Mouse (Mus musculus) CH12.LX (cell line): ENCODE measurements around the gene Ifrd2. TPM values are rescaled to one million over a fixed set of nuclear protein-coding genes. Genes with fewer than 3 reads are reported as not detected.

Experiments
- DNase-seq: peaks from one replicate; pipeline ENCODE4 v3.0.0-alpha.2; 2013; ENCODE audit errors: extremely low read depth
- H3K27ac ChIP-seq: 2 replicates; pipeline ENCODE4 v1.5.1; 2012; ENCODE audit warnings: low read depth, mild to moderate bottlenecking, control low read depth, moderate library complexity; ENCODE audit not compliant: insufficient read depth
- H3K27me3 ChIP-seq: replicated peaks from 2 replicates; pipeline ENCODE3; 2012; ENCODE audit warnings: inconsistent platforms
- H3K36me3 ChIP-seq, 2 experiments: replicated peaks in 1 of 2; 2 replicates each; pipeline versions ENCODE3 to v1.6.1; 2012; ENCODE audit warnings: inconsistent platforms in 1 of 2, low read length in 1 of 2, mild to moderate bottlenecking in 1 of 2, mixed read lengths in 1 of 2, moderate library complexity in 1 of 2; ENCODE audit not compliant: control insufficient read depth in 1 of 2, insufficient read depth in 1 of 2
- H3K4me1 ChIP-seq, 2 experiments: 2 replicates each; pipeline ENCODE4 v1.6.1; 2012; ENCODE audit warnings: inconsistent platforms in 1 of 2, moderate library complexity in 1 of 2; ENCODE audit not compliant: insufficient read depth in 2 of 2, control insufficient read depth in 1 of 2
- H3K4me2 ChIP-seq: 2 replicates; pipeline ENCODE4 v1.6.1; 2012; ENCODE audit warnings: low read depth, mild to moderate bottlenecking, control low read depth; ENCODE audit not compliant: poor library complexity, insufficient read depth, severe bottlenecking
- H3K4me3 ChIP-seq, 3 experiments: fragments of 150-350 bp in 1 of 3; sonication (generic) in 1 of 3; replicated peaks in 1 of 3; 2 replicates each; pipeline versions ENCODE3 to v1.5.1; 2011 to 2012; ENCODE audit warnings: low read depth in 2 of 3, low read length in 2 of 3, mild to moderate bottlenecking in 2 of 3, moderate library complexity in 2 of 3, control low read depth in 1 of 3, improper control_type of control experiment in 1 of 3, inconsistent platforms in 1 of 3, mixed read lengths in 1 of 3; ENCODE audit not compliant: poor library complexity in 1 of 3
- H3K79me2 ChIP-seq: replicated peaks from 2 replicates; pipeline ENCODE4 v1.6.1; 2012; ENCODE audit warnings: mild to moderate bottlenecking, moderate library complexity; ENCODE audit not compliant: control insufficient read depth, poor library complexity, insufficient read depth, severe bottlenecking; ENCODE audit errors: extremely low read depth
- H3K9ac ChIP-seq: 2 replicates; pipeline ENCODE4 v1.6.1; 2012; ENCODE audit warnings: low read depth, mild to moderate bottlenecking, control low read depth, moderate library complexity; ENCODE audit not compliant: insufficient read depth
- H3K9me3 ChIP-seq: replicated peaks from 2 replicates; pipeline ENCODE3; 2012; ENCODE audit warnings: low read length, inconsistent platforms, mixed read lengths
- CHD1 ChIP-seq: IDR thresholded peaks from 2 replicates; pipeline ENCODE4 v1.6.1; 2012; ENCODE audit warnings: low read depth, low read length, improper control_type of control experiment, inconsistent platforms
- CHD2 ChIP-seq: IDR thresholded peaks from 2 replicates; pipeline ENCODE4 v1.6.1; 2011; ENCODE audit warnings: low read length, improper control_type of control experiment
- CTCF ChIP-seq, 2 experiments: IDR thresholded peaks in 1 of 2; conservative IDR thresholded peaks in 1 of 2; 2 replicates each; pipeline ENCODE4 v1.5.1; 2011 to 2012; ENCODE audit warnings: low read depth in 2 of 2, low read length in 2 of 2, improper control_type of control experiment in 1 of 2, inconsistent platforms in 1 of 2, mild to moderate bottlenecking in 1 of 2, moderate library complexity in 1 of 2
- ELF1 ChIP-seq: IDR thresholded peaks from 2 replicates; pipeline ENCODE4 v1.6.1; 2014; ENCODE audit warnings: low read depth, mild to moderate bottlenecking, inconsistent platforms, low read length, improper control_type of control experiment
- ETS1 ChIP-seq: conservative IDR thresholded peaks from 2 replicates; pipeline ENCODE4 v1.6.1; 2012; ENCODE audit warnings: low read depth, mild to moderate bottlenecking, inconsistent platforms, low read length, improper control_type of control experiment, moderate library complexity
- IRF4 ChIP-seq: IDR thresholded peaks from 2 replicates; pipeline ENCODE4 v1.6.1; 2014; ENCODE audit warnings: low read depth, mild to moderate bottlenecking, inconsistent platforms, low read length, improper control_type of control experiment
- JUND ChIP-seq: conservative IDR thresholded peaks from 2 replicates; pipeline ENCODE4 v1.6.1; 2011; ENCODE audit warnings: low read depth, low read length, improper control_type of control experiment
- KAT2A ChIP-seq: IDR thresholded peaks from 2 replicates; pipeline ENCODE4 v1.6.1; 2012; ENCODE audit warnings: low read length, improper control_type of control experiment, inconsistent platforms; ENCODE audit not compliant: insufficient replicate concordance
- MAZ ChIP-seq: IDR thresholded peaks from 2 replicates; pipeline ENCODE4 v1.6.1; 2012; ENCODE audit warnings: low read depth, mild to moderate bottlenecking, inconsistent platforms, low read length, improper control_type of control experiment, moderate library complexity
- MEF2A ChIP-seq: IDR thresholded peaks from 2 replicates; pipeline ENCODE4 v1.6.1; 2014; ENCODE audit warnings: low read depth, mild to moderate bottlenecking, inconsistent platforms, low read length, improper control_type of control experiment, borderline replicate concordance
- MXI1 ChIP-seq: IDR thresholded peaks from 2 replicates; pipeline ENCODE4 v1.6.1; 2011; ENCODE audit warnings: mild to moderate bottlenecking, low read depth, low read length, improper control_type of control experiment
- NRF1 ChIP-seq: IDR thresholded peaks from 2 replicates; pipeline ENCODE4 v1.6.1; 2014; ENCODE audit warnings: low read depth, mild to moderate bottlenecking, inconsistent platforms, low read length, improper control_type of control experiment, moderate library complexity
- POLR2A ChIP-seq: IDR thresholded peaks from 2 replicates; pipeline ENCODE4 v1.6.1; 2011; ENCODE audit warnings: low read depth, mild to moderate bottlenecking, improper control_type of control experiment, low read length
- RAD21 ChIP-seq: IDR thresholded peaks from 2 replicates; pipeline ENCODE4 v1.6.1; 2011; ENCODE audit warnings: low read depth, mild to moderate bottlenecking, low read length, improper control_type of control experiment, moderate library complexity
- SIN3A ChIP-seq: IDR thresholded peaks from 2 replicates; pipeline ENCODE4 v1.6.1; 2012; ENCODE audit warnings: low read length, improper control_type of control experiment, inconsistent platforms
- TBP ChIP-seq: conservative IDR thresholded peaks from 2 replicates; pipeline ENCODE4 v1.6.1; 2011; ENCODE audit warnings: low read depth, low read length, improper control_type of control experiment
- USF1 ChIP-seq: IDR thresholded peaks from 2 replicates; pipeline ENCODE4 v1.6.1; 2014; ENCODE audit warnings: low read depth, mild to moderate bottlenecking, inconsistent platforms, low read length, improper control_type of control experiment
- USF2 ChIP-seq: conservative IDR thresholded peaks from 2 replicates; pipeline ENCODE4 v1.6.1; 2011; ENCODE audit warnings: low read depth, low read length, improper control_type of control experiment
- ZC3H11A ChIP-seq: IDR thresholded peaks from 2 replicates; pipeline ENCODE4 v1.6.1; 2012; ENCODE audit warnings: low read depth, mild to moderate bottlenecking, inconsistent platforms, low read length, improper control_type of control experiment
- ZMIZ1 ChIP-seq: IDR thresholded peaks from 2 replicates; pipeline ENCODE4 v1.6.1; 2012; ENCODE audit warnings: low read depth, mild to moderate bottlenecking, inconsistent platforms, low read length, improper control_type of control experiment
- ZNF384 ChIP-seq: IDR thresholded peaks from 2 replicates; pipeline ENCODE4 v1.6.1; 2012; ENCODE audit warnings: low read depth, low read length, improper control_type of control experiment, inconsistent platforms
- dilution Hi-C: fragments of 300-500 bp; cut with MboI; formaldehyde crosslinking; loops from 2 replicates; pipeline ENCODE4 v1.14.3; 2020; ENCODE audit warnings: low sequenced_read_pairs; ENCODE audit not compliant: extremely low pct_unique_long_range_greater_than_20kb, extremely low pct_ligation_motif_present
- in situ Hi-C: fragments of 300-500 bp; cut with MboI; formaldehyde crosslinking; loops from 3 replicates; pipeline ENCODE4 v1.14.3; 2019; ENCODE audit warnings: low sequenced_read_pairs, low pct_ligation_motif_present, low pct_unique_long_range_greater_than_20kb, mixed read lengths
- polyA plus RNA-seq: library from polyadenylated mRNA; unstranded; fragments of >175 nt; gene quantifications from 2 replicates; pipeline ENCODE4 v1.2.1, GENCODE M21; 2012; ENCODE audit warnings: low read depth; ENCODE audit not compliant: insufficient read length
- total RNA-seq, 2 experiments: library from RNA; depleted of rRNA; stranded (reverse); fragments of 300-350 nt in 1 of 2; fragments of >200 nt in 1 of 2; gene quantifications; 2 replicates each; pipeline ENCODE4 v1.2.3; 2012 to 2014

Gene Ifrd2
- total and polyA plus RNA-seq, 3 experiments: 62.8 to 143 (median 91.3) TPM

DNA sequence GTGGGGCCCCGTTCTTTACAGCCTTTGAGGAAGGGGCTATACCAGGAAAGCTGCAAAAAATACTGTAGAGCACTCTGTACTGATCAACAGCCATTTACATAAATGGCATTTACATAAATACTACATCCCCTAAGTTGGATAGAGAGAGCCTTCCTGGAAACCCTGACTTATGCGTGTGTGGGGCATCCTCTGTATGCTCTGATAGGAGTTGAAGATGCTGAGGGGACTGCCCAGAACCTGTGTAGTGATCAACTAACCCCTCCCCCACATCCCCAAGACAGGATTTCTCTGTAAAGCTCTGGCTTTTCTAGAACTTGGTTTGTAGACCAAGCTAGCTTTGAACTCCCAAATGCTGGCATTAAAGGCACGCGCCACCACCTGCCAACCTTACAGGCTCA lies 22.0 kb downstream of the Ifrd2 start:
- Histone ChIP-seq H3K36me3 (peaks cover 3 to 9% of the 10 kb centered on the region in 2 experiments), H3K9ac (no peak overlapping the region), H3K27ac (peak overlapping the region; percentile 65), H3K4me1 (peaks cover 32 to 71% of the 10 kb centered on the region in 2 experiments), H3K9me3 (no peaks in the 10 kb centered on the region), H3K79me2 (no peaks in the 10 kb centered on the region), H3K4me2 (peak overlapping the region; percentile 53), H3K27me3 (no peaks in the 10 kb centered on the region), H3K4me3 (no peak overlapping the region)
- peak; percentile 76 for TF ChIP-seq ETS1
- TF ChIP-seq RAD21: no peak
- peak; percentile 61 for TF ChIP-seq CHD2
- TF ChIP-seq ZMIZ1: no peak
- no peak for TF ChIP-seq USF2
- TF ChIP-seq CTCF (conservative IDR thresholded peaks at IDR 0.05 in 1 of 2, IDR thresholded peaks at IDR 0.05 in 1 of 2; ENCODE audit: low read depth in 2 of 2, low read length in 2 of 2): no peak
- 0 out of 2 replicates have a peak, but pooled peaks have one; percentile 1 for TF ChIP-seq POLR2A
- no peak for TF ChIP-seq MAZ
- no peak for TF ChIP-seq ZNF384
- TF ChIP-seq MXI1: peak; percentile 12; the same call in 1 of the 2 replicates
- peak; percentile 43; the same call in 1 of the 2 replicates for TF ChIP-seq ELF1
- TF ChIP-seq CHD1: no peak
- no peak for TF ChIP-seq ZC3H11A
- TF ChIP-seq MEF2A: peak; percentile 35; the same call in 1 of the 2 replicates
- TF ChIP-seq JUND: no peak
- 0 out of 2 replicates have a peak, but pooled peaks have one; percentile 20 for TF ChIP-seq TBP
- no peak for TF ChIP-seq NRF1
- TF ChIP-seq KAT2A: no peak
- TF ChIP-seq USF1: no peak
- no peak for TF ChIP-seq SIN3A
- peak; percentile 26; the same call in 1 of the 2 replicates for TF ChIP-seq IRF4
- peak; percentile 75 for DNase-seq
- in situ Hi-C loops (loop anchor here (5.0 kb wide), 1 partner anchor 33 kb away; no protein-coding TSS in a partner anchor), dilution Hi-C loops (no loop called here)
